Mouse (Mus musculus) stomach, postnatal 0 days (tissue): ENCODE measurements around the gene Dock8.

Source experiments
- CTCF ChIP-seq: IDR thresholded peaks from 2 replicates; pipeline ENCODE4 v1.5.1; 2016; ENCODE audit warnings: antibody characterized with exemption, low read depth, mild to moderate bottlenecking, moderate library complexity
- EP300 ChIP-seq: optimal IDR thresholded peaks from 2 replicates; pipeline ENCODE3; 2016; ENCODE audit warnings: antibody characterized with exemption

- TF ChIP-seq CTCF (no peak), EP300 (no peak)
These were observed 167.1 kb downstream of the Dock8 start for GRCm38 (mm10) chr19:25166412-25166811.
